Mouse (Mus musculus) granulocyte monocyte progenitor cell, adult 5-6 weeks (primary cell): ENCODE measurements around the gene Lhb. TPM values are rescaled to one million over a fixed set of nuclear protein-coding genes. Genes with fewer than 3 reads are reported as not detected.

Experiments
- ATAC-seq: replicated peaks from 2 replicates; pipeline ENCODE4 v1.8.0; 2016; ENCODE audit warnings: mild to moderate bottlenecking, moderate TSS enrichment, inconsistent platforms; ENCODE audit not compliant: poor library complexity, severe bottlenecking
- total RNA-seq, 2 experiments: library from RNA; stranded (forward) in 1 of 2; stranded (reverse) in 1 of 2; fragments of 200-712, 200-1000 nt in 1 of 2; fragments of >200 nt in 1 of 2; fragmentation: Nextera tagmentation in 1 of 2; gene quantifications; 2 replicates each; pipeline ENCODE4 v1.2.3; 2014 to 2017

The Lhb gene
- total RNA-seq, 2 experiments from 2014 or later: not detected

DNA sequence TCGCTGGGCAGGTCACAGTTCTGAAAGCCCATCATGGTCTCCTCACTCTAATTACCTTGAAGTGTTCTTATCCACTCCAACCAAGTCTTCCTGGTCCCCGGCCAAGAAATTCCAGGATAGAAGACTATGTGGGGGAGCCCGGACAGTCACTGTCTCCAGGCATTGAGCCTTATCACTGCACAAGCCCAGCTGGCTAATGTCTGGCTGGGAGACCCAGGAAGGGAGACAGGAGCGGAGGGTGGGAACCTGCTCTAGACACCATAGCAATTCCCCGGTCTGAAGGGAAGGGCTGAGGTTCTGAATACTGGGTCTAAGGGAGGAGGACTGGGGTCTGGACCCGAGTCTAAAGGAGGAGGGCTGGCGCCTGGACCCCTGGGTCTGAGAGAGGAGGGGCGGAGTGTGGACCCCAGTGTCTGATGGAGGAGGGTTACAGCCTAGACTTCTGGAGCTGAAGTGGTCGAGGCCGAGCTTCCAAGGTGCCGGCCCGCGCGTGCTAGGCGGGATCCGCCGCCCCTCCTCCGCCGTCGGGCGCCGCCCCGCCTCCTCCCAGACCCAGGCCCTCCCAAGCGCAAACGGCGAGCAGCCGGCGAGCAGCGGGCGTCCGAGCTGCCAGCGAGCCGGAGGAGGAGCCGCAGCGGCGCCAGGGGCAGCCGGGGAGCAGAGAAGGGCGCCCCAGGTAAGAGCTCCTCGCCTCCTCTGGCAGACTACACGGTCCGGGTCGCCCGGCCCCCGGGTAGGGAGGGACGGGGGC lies 7.3 kb upstream of the Lhb start, which contains the start of gene Ntf5:
Gene Ntf5 (plus strand): TSS at position 583 of the 751 bp plus-strand sequence.
- ATAC-seq: no peak

DNA sequence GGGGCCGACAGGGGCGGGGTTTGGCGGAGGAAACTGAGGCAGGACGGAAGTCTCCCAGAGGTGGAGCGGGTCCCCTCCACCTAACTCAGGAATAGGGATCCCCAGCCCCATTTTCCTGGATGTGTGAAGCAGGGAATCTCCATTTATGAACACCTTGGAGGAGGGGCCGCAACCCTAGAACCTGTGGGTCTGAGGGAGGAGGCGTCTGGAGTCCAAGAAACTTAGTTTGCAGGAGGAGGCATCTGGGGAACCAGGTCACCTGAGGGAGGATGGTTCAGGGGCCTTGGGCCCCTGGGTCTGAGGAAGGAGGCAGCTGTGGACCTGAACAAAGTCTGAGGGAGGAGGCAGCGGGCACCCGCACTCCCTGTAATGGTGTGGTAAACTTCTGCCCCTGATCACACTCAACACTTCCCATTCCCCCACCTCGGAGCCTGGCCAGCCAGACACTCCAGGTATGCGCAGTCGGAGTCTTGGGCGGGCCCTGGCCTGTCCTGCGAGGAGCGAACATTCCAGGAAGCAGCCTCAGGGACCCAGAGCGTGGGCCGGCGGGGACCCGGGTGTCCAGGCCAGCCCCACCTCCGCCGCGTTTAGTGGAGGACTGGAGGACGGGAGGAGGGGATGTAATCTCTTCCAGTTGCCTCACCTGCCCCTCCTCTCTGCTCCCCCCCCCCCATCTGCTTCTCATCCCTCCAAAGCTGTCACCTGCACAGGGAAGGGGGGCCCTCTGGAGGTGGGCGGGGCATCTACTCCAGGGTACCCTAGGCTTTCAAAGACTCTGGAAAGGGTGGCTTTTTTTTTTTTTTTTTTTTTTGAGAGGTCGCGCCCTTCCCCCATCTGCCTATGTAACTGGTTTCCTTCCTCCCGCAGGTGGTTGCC lies 6.5 kb upstream of the Lhb start:
- 0 out of 2 replicates have a peak, but pooled peaks have one; percentile 15 for ATAC-seq

DNA sequence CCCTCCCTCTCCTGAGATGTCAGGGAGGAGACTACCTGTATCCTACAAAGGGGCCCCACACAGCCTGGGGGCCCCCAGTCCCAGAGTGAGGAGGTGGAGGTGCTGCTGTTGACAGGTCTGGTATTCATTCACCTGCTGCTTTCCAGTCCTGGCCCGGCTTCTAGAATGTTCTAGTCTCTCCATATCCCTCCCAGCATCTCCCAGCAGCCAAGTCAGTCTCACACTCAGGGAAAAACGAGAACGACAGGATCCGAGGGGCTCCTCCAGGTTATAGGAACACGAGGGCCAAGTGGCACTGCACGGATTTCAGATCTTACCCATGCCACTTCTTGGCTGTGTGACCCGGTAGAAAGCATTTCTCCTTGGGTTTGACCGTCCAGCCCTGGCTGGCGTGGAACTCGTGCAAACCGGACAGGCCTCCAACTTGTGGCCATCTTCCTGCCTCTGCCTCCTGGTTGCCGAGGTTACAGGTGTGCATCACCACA lies 5.8 kb upstream of the Lhb start:
- ATAC-seq: no peak

DNA sequence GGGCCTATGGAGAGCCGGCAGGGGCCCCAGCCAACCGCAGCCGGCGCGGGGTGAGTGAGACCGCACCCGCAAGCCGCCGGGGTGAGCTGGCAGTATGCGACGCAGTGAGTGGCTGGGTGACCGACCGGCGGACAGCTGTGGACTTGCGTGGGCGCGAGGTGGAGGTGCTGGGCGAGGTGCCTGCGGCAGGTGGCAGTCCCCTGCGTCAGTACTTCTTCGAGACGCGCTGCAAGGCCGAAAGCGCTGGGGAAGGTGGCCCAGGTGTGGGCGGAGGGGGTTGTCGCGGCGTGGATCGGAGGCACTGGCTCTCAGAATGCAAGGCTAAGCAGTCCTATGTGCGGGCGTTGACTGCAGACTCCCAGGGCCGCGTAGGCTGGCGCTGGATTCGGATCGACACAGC lies 5.0 kb upstream of the Lhb start:
- ATAC-seq: peak; percentile 59

DNA sequence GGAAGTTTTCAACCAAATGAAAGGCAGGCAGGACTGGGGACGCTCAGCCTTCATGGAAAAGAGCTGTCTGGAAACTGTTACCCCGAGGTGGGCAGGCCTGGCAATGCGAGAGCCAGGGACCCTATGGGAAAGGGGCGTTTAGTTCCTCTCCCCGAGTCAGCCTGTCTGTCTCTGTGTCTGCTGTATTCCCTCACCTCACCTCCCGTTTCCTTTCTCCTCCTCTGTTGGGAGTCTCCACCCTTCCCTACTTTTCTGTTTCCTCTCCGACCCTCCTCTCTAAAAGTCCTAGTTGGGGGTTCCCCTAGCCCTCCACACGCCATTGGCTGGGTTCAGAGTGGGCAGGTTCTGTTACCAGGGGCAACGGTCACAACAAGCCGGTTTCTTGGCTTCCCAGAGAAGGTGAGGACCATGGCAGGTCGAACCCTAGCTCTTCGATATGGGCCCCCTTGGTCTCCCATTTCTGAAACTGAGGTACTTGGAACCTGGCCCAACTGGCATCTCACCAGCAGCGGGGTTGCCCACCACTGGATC lies 2.6 kb upstream of the Lhb start:
- ATAC-seq: no peak

DNA sequence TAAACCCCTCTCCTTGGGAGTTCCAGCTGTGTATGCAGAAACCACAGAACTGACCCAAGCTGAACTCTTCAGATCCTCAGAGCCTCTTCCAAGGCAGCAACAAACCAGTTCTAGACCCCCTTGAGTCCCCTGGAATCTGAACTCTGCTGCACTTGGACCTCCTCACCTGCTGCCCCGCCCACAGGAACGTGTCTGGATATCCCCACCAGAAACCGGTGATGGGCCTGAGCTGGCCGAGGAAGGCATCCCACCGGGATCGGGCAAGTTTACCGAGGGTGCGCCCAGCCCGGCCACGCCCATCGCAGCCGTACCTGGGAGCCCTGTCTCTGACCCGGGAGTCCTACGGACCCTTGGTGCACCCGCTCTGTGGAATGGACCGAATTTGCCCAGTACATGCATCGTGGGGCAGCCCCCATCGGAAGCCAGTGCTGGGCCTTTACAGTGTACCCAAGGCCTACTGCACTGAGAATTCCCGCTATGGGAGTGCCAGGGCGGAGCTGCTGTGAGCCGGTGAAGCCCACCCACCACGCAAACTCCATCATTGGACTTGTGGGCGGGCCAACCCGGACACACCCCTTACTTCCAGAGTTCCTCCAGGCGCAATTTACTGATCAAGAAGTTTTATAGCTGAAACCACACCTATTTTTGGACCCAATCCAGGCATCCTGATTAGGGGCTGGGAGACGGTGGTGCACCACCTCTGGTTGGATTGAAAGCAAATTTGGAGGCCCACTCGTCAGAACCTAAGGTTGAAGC lies 583 bp upstream of the Lhb start:
- ATAC-seq: no peak

DNA sequence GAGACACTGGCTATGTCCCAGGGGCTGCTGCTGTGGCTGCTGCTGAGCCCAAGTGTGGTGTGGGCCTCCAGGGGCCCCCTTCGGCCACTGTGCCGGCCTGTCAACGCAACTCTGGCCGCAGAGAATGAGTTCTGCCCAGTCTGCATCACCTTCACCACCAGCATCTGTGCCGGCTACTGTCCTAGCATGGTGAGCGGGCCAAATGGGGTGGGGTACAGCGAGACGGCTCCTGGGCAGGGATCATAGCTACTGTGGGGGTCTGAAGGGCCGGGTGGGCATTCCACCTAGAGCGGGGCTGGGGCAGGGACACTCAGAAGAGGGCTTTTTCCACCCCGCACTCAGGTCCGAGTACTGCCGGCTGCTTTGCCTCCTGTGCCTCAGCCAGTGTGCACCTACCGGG lies 574 bp downstream of the Lhb start:
- no peak for ATAC-seq

DNA sequence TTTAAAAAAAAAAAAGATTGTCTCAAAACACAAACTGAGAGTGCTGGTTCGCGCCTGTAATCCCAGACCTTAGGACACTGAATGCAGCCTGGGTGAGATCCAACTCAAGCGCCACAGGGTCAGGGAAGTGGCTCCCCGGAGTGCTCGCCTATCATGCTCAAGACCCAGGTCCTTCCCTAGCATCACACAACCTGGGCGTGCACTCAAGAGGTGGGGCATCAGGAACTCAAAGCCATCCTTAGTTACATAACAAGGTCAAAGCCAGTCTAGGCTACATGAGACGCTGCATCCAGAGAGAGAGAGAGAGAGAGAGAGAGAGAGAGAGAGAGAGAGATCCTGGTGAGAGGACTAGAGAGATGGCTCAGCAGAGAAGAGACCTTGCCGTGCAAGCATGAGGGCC lies 5.9 kb downstream of the Lhb start:
- no peak for ATAC-seq

DNA sequence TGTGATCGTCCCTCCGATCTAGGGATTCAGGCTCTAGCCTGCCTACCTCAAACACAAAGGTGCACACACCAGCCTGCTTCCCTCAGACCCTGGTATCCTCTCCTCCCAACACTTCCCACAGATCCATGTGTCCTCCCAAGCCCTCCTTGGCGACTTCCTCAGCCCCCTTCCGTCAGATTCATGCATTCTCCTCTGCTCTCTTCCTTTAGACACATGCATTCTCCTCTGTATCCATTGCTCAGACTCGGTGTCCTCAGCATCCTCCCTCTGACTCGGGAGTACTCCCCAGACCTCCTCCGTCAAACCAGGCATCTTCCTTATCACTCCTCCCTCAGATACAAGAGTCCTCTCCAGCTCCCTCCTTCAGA lies 13.2 kb downstream of the Lhb start:
- ATAC-seq: no peak

DNA sequence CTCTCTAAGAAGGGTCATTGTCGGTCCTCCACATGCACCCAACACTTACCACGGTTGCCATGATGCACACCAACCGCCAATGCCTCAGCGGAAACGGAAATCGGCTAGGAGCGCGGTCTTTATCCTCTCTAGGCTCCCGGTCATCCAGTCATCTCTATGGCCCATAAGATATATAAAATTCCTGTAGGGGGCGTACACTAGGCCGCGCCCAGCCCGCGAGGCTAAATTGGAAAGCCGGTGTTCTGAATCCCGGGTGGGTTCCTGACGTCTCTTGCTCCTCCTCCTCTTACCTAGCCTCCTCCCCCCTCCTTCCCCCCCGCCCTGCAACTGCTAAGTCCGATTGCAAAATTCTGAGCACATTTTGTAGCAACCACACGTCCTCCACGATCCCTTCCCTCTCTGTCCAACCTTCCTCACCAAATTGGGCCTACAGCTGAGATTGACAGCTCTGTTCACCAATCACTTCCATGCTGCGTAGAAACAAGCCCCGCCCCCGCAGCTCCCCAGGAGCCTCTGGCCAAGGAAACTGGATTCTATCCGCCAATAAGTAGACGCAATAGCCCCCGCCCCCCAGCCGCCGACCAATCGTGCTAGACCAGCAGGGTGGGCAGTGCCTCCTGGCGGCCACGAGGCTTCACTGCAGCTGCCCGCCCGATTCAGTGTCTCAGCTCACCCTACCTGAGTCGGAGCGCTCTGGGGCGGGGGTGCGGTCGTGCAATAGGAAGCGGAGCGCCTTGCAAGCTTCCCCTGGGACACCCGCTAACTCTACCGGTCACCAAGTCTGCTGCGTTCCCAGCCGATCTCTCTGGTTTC lies 13.8 kb downstream of the Lhb start, which contains the start of gene Gys1:
Gene Gys1 (plus strand): TSS at position 642 of the 813 bp plus-strand sequence.
- ATAC-seq: peak; percentile 82

DNA sequence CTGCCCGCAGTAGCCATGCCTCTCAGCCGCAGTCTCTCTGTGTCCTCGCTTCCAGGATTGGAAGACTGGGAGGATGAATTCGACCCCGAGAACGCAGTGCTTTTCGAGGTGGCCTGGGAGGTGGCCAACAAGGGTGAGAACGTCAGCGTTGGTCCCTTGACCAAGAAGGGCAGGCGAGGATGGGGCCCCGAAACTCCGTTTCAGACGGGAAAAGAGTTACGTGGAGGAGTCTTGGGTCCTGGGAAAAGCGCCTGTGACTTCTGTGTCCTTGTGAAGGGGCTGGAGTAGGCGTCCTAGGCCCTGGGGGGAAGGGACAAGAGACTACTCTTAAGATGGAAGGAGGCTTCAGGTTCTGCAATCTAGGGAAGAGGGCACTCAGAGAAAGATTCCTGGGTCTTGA lies 14.4 kb downstream of the Lhb start:
- ATAC-seq: no peak

DNA sequence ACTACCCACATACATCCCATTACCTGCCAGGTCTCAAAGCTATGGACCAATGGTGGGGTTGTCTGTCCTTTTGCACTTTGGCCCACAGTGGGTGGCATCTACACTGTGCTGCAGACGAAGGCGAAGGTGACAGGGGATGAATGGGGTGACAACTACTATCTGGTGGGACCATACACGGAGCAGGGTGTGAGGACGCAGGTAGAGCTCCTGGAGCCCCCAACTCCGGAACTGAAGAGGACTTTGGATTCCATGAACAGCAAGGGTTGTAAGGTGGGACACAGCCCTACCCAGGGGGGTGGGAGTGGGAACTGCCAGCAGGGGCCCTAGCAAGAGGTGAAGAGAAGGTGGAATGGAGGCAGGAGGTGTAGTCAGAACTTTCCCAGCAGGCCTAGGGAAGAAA lies 15.8 kb downstream of the Lhb start:
- ATAC-seq: no peak

DNA sequence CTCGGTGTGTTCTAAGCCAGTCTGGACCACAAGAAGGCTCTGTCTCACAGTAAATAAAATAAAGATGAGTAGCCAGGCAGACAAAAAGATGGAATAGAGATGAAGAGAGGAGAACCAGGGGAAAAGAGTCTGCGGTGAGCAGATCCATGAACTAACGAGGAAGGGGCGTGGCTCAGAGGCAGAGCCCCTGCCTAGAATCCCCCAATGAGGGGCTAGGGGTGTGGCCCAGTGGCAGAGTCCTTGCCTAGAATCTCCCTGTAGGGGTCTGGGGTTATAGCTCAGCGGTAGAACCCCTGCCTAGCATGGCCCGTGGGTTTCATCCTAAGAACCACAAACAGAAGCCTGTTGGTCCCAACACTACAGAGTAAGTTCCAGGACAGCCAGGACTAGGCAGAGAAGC lies 16.4 kb downstream of the Lhb start:
- ATAC-seq: no peak

DNA sequence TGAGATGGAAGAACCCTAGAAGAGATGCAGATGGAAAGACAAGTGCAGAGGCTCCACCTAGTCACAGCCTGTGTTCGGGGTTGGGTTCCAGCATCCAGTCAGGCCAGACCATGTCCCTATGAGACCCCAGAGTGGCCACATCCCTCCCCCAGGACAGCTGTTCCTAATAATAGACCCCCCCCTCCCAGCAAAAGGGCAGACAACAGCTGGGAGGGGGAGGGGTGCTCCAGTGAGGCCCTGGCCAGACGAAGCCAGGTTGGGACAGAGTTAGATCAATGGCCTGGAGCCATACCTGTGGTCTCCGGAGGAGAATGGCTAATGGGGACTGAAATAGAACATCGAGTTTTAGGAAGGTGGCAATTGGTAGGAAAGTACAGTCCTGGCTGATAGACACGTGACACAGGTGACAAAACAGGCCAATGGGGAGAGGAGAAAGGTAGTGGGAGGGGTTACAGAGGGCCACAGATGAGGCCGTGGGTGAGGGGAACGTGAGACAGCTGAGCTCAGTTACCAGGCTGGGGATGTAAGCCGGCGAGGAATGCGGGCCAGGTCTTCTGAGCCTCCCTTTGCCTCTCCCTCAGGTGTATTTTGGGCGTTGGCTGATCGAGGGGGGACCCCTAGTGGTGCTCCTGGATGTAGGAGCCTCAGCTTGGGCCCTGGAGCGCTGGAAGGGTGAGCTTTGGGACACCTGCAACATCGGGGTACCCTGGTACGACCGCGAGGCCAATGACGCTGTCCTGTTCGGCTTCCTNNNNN lies 17.1 kb downstream of the Lhb start, which contains the start of gene Ruvbl2:
Gene Ruvbl2 (minus strand): TSS at position 576 of the 756 bp plus-strand sequence.
- ATAC-seq: no peak

DNA sequence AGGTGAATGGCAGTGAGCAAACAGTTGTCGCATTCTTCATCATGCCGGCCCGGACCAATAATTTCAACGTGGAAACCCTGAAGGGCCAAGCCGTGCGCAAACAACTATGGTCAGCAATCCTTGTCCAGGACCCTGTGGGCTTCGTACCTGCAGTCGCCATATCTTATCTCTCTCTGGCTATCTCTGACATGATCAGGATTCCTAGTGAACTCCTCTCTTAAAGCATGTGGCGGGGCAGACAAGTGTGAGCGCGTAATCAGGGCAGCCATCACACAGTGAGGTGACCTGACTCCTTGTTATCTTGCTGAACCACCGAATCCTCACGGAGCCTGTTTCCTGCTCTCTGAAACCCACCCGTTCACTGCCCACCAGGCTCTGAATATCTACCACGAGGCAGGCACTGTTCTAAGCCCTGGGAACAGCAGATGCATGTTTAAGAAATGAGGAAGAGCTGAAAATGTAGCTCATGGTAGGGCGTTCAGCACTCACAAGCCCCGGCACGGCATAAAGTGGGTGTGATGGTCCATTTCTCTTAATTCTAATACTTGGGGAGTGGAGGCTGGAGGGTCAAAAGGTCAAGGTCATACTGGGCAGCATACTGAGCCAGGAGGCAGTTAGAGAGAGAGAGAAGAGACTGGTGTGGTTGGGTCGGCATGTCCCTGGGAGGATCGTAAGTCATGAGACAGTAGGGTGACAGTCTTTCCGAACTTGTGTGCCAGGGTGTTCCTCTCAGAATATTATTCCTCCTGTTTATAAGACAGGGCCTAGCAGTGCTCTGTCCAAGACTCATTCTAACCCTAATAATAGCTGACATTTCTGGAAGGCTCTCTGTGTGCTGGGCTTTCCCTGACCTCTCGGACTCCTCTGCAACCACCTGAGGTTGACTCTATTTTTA lies 23.2 kb downstream of the Lhb start:
- no peak for ATAC-seq

DNA sequence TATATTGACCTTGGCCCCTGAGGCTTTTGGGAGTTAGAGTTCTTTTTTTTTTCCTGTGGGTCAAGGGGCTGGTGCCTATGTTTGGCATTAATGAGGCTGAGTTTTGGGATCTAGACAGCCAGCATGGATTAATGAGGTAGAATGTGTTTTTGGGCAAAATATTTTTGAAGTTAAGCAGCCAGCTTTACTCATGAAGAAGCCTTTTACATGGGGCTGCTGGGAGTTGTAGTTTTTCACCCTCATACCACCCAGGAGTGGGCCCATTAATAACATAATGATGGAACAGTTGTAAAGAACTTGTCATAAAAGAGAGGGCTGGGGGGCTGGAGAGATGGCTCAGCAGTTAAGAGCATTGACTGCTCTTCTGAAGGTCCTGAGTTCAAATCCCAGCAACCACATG lies 26.0 kb downstream of the Lhb start:
- ATAC-seq: no peak

DNA sequence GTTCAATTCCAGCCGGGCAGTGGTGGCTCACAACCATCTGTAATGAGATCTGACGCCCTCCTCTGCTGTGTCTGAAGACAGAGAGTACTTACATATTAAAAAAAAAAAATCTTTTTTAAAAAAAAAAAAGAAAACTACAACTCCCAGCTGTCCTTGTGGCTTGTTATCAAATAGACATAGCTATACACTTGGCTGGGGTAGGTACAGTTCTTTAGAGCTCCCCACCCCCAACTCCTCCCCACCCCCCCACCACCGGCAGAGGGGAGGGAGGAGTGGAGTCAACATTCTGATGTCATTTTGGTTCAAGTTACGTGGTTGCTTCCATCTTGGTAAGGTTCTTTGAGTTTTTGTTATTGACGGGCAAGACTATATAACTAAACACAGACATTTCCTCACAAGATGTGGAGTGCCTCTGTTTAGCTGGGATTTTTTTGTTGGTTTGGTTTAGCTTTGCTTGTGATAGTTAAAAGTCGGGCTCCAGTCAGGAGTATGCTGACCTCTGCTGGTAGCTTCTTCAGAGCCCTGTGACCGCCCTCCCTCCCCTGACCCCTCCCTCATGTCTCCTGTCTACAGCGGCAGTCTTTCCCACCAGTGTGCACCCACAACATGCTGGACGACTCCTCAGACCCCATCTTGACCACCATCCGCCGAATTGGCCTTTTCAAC lies 26.8 kb downstream of the Lhb start:
- peak; percentile 47 for ATAC-seq
